Mouse (Mus musculus) T-cell, adult 2 months (primary cell): ENCODE data around the gene Rps6kb2.
A peak's percentile ranks its signal among the peaks of the same experiment; 100 is the strongest.

ENCODE experiments used
- DNase-seq: peaks from one replicate; pipeline ENCODE4 v3.0.0; 2022; ENCODE audit warnings: low spot score

Gene Rps6kb2

DNA sequence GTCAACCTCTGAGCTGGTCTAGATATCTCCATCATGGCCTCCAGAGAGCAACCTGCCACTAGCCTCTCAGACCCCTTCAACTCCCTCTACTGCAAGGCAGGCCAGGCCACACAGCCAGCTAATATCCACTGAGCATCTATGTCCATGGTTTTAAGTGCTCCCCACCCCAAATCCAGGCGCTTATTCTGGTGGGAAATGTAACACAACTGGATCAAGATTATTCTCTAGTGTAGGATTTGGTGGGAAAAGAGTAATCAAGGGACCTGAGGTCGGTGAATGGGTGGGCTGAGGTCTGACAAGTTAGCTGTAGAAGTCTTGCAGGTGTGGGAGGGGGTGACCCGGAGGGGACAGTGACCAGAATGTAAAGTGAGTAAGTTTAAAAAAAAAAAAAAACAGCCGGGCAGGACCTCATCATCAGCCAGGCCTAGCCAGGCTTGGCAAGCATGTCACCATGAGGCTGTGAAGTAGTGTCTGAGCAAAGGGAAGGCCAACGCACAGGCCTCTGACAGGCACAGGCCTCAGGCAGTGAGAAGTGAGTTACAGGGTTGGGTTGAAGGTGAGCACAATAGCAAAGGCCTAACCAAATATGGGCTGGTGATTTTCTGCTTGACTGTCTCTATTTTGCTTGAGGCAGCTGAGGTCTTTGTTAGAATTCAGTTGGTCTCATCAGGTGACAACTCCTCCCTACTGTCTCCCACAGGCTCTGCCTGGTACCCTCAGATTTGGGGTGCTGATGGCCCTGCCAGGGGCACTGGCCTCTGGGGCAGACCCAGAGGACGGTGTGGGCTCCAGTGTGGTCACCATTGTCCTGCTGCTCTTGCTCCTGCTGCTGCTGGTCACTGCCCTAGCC, 7.7 kb downstream of the Rps6kb2 start:
- peak; percentile 24 for DNase-seq

DNA sequence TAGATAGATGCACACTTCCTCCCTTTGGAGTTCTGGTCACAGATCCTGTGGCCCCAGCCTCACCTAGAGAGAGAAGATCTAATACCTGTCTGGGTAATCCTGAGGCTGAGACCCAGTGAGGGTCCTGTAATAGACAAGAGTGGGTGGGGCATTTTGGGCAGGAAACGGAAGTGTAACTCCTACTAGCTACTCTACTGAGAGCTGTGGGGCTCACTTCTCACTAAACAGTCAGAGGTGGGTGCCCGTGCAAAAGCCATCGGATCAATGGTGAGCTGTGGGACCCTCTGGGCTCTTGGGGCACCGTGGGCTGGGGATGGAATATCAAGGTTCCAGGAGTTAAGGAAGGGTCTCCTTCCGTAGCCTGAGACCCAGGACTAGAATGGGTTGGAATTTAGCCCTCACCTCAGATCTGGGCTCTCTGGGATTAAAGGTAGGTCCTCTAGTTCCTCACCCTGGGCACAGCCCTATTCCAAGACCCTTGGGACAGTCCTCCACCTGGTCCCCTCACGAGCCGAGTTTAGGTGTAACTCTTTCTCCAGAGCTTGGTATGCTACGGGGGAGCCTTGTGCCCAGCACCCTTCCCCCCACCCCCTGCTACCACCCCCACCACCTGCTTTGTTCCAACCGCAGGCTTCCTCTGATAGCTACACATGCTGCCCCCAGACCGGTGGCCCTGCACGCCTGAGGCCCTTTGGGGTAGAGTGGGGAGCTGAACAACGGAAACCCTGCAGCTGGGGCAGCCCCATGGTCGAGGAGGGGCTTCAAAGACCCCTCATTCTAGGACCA, 8.5 kb downstream of the Rps6kb2 start:
- peak; percentile 58 for DNase-seq

DNA sequence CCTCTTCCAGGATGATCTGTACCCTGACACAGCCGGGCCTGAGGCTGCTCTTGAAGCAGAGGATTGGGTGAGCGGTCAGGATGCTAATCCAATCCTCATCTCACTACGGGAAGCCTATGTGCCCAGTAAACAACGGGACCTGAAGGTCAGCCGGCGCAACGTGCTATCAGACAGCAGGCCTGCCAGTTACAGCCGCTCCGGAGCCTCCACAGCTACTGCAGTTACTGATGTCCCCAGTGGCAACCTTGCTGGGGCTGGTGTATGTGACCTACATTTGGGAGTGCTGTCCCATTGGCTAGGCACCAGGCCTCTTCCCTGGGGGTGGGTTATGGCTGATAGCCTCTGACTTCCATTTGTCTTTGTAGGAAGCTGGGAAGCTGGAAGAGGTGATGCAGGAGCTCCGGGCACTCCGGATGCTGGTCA, 9.9 kb downstream of the Rps6kb2 start, which contains the start of gene Ptprcap:
Ptprcap (plus strand) TSS at position 373 of the 423 bp plus-strand sequence.
- DNase-seq = no peak

DNA sequence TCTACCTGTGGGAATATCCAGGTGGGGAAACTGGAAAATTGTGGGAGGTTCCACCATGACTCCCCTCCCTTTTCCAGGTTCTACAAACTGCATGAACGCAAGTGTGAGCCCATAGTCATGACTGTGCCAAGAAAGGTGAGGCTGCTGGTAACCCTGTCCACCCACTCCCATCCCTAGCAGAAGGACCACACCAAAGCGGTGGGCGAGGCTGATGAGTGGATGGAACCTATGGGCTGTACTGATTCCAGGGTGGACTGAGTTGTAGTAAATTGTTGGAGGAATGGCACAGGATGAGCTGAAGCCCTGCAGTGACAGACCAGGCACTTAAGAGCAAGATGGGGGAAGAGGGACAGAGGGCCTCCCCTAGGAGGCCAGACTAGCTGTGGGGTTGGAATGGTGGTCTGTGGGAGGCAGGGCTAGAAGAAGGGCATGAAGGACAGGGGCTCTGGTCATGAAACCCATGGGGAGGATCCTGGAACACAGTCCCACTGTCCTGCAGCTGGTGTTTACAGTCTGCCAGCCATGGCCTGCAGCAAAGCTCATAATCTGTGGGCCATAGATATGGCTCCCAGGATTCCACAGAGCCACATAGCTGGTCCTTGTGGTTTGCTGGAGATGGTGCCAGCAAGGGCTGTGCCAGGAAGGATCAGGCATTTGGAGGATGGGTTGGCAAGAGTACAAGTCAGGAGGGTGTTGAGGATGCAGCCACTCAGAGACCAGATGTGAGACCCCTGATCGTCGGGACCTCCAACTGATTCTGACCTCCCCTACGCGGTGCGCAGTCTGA, 10.5 kb downstream of the Rps6kb2 start:
- DNase-seq = no peak

DNA sequence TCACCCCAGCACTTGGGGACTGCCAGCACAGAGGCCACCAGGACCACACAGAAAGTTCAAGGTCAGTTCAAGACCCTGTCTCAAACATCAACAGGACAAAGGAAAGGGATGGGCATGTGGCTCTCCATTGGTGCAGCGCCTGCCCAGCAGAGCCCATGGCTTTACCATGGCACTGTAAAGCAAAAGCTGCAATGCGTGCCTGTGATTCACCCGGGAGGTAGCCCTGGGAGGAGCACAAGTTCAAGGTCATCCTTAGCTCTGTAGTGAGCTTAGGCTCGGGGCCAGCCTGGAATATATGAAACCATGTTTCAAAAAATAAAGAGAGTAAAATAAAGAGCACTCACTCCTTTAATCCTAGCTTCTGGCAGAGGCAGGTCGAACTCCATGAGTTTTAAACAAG, 11.3 kb downstream of the Rps6kb2 start:
- DNase-seq = no peak

DNA sequence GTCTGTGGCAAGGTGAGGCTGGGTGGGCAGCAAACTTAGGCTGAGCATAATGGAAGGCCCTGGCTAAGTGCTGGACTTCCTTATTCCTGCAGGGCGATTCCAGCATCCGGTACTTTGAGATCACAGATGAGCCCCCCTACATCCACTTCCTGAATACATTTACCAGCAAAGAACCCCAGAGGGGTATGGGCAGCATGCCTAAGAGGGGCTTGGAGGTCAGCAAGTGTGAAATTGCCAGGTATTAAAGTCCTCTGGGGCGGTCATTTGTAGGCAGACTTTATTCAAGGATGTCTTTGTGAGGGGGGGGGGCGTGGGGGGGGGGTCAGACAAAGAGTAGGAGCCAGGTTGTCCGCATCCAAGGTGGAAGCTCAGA, 11.7 kb downstream of the Rps6kb2 start:
- DNase-seq = no peak

DNA sequence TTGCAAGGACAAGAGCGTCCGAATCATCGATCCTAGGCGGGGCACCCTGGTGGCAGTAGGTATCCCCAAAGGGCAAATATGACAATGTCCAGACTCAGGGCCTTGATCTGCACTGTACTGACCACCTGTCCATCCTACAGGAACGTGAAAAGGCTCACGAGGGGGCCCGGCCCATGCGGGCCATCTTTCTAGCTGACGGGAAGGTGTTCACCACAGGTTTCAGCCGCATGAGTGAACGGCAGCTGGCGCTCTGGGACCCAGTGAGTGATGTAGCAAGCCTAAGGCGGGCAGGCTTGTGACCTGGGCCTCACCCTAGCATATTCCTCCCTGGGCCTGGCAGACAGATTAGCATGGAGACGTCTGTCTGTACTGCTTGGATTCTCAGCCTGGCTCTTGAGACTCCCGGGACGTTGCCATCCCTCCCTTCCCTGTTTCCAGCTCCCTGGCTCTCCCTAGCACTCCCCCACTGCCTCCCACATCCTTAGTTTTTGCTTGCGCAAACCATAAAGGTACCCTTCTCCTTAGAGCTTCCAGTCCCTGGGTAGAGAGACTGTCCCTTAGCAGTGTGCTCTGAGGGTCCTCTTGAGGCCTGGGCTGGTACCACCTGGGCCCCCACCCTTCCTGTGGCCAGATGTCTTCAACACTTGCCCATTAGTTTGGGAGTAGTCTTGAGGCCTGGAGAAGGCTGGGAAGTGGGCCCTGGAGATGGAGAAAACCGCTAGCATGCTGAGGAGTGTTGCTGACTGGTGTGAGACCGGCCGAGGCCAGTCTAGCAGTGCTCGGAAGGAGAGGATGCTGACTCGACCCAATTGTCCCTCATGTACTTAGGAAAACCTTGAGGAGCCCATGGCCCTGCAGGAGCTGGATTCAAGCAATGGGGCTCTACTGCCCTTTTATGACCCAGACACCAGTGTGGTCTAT, 12.3 kb downstream of the Rps6kb2 start:
- no peak for DNase-seq

DNA sequence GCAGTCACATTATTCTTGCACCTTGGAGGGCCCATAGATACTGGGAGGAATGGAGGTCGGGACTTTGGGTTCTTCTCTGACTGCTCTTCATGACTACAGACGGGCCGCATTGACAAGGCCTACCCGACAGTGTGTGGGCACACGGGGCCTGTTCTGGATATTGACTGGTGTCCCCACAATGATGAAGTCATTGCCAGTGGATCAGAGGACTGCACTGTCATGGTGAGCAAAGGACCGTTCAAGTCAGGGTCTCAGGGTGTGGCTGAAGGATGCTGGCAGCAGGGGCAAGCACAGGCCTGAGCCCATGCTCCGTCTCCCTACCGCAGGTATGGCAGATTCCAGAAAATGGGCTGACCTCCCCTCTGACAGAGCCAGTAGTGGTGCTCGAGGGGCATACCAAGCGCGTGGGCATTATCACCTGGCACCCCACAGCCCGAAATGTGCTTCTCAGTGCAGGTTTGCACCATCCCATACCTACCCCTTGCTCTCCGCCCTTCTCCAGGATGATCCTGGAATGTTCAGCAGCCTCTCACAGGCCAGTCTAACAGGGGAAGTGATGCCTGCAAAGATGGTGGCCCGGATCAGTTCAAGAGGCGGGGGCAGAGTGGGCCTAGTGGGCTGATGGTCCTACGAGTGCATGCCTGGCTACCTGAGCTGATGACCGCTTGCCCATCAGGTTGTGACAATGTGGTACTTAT, 13.2 kb downstream of the Rps6kb2 start:
- DNase-seq = no peak

DNA sequence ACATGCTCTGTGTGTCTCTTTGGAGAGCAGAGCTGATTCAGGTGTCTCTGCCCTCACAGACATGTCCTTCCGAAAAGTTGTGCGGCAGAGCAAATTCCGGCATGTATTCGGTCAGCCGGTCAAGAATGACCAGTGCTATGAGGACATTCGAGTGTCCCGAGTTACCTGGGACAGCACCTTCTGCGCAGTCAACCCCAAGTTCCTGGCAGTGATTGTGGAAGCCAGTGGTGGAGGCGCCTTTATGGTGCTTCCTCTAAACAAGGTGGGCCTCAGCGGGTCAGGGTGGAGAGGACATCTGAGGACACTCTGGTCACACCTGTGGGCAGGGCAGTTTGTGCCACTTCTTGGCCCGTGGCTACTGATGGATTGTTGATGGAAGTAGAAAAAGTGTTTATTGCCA, 13.9 kb downstream of the Rps6kb2 start:
- no peak for DNase-seq

DNA sequence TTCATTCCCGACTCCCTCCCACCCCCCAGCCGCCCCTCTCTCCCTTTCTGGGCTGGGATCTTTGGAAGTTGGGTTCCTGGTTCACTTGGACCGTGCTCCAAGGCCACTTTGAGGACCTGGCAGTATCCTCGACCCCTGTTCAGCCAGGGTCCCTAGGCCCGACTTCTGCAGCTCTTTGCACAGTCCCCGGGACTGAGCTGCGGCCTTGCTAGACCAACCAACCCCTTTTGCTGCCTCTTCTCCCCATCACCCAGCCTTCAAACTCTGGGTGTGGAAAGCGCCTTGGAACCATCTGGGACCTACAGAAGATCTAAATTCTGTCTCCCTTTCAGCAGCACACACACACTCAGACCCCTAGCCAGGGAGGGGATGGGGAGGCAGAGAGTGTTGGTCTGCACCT, 14.3 kb downstream of the Rps6kb2 start:
- DNase-seq = no peak

DNA sequence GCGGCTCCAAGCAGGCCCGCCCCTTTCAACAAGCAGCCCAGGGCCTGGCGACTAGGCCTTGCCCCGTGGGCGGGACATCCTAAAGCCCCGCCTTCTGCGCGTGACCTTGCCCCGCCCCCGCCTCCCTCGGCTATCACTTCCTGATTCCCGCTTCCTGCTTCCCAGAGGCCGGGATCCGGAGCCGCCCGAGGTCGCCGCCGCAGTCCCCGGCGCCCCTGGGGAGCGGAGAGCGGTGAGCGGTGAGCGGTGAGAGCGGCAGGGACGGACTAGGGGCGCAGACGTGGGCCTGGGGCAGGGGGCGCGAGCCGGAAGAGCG, 14.7 kb downstream of the Rps6kb2 start, which contains the start of gene Coro1b:
Coro1b (plus strand) TSS at position 129 of the 316 bp plus-strand sequence.
- DNase-seq = peak; percentile 90

DNA sequence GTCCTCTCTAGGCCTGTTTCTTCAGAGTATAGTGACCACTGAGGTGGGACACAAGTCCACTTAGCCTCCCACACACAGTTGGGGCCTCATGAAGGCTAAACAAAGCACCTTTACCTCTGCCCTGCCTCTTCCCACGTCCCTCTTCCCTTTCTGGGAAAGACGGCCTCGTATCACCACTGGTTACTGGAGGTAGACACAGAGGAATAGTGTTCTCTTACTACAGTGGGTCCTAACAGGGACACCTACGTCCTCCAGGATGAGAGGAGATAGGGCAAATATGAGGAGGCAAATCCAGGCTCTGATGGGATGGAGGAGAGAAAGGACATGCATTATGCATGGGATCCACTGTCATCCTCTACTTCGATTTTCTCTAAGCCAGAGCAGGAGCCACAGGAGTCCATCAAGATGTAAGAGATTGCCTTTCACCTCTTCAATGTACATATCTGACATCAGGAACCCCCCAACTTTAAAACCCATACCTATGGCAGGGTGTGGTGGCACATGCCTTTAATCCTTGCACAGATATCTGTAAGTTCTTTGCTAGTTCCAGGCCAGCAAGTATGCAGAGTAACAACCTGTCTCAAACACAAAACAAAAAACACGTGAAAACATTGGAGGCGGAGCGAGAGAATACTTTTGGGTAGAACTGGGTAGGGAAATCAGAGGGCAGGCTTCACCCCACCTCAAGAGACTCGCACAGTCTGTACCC, 15.2 kb downstream of the Rps6kb2 start:
- no peak for DNase-seq

DNA sequence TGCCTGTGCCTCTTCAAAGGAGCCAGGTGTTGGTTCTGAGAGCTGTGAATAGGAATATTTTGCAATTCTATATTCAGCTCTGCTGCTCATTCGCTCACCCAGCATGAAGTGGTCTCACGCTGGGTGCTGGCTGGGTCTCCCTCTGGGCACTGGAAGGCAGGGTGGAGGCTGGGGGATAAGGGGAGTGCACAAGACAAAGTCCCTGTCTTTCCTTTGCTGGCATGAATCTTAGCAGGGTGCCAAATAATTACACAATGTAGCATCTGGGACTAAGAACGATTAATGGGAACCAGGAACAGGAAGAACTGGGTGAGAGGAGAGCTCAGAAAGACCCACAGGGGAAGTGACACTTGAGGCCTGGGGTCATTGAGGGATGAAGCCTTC, 16.1 kb downstream of the Rps6kb2 start:
- DNase-seq = no peak

DNA sequence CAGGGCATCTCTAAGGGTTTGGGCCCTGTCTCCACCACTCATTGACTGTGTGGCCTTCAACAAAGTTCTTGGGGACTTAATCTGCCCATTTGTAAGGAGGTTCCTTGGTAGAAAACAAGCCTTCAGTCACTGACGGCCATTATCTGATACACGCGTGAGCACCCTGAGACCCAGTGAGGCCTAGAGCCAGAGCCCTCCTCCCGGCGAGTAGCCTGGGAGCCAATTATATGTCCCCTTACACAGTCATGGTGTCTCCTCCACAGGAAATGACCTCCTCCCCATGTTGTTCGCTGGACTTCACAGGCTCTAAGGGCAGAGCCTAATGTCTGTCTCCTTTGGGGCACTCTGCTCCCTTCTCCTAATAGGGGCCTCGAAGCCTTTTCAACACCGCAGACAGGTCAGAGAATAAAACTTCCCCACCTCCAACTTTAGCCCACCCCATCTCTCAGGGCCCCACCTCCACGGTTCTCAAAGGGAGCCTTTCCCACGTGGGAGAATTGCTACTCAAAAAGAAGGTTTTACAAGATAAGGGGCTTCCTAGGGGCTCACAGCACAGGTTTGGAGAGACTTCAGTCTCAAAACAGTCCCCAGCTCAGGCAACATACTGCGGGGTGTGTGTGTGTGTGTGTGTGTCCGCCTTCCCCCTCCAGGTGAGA, 16.7 kb downstream of the Rps6kb2 start:
- DNase-seq = no peak

DNA sequence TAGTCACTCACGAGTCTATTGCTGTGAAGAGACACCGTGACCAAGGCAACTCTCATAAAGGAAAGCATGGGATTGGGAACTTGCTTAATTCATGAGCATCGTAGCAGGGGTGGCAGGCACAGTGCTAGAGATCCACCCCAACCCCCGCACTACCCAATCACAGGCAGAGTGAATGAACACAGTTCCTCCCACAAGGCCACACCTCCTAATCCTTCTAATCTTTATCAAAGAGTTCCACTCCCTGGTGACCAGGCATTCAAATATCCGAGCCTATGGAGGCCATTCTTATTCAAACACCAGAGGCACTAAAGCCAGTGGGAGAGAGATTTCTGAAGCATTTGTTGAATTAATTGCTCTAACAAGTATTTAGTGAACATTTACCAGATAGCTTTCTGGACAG, 17.2 kb downstream of the Rps6kb2 start:
- DNase-seq = no peak

DNA sequence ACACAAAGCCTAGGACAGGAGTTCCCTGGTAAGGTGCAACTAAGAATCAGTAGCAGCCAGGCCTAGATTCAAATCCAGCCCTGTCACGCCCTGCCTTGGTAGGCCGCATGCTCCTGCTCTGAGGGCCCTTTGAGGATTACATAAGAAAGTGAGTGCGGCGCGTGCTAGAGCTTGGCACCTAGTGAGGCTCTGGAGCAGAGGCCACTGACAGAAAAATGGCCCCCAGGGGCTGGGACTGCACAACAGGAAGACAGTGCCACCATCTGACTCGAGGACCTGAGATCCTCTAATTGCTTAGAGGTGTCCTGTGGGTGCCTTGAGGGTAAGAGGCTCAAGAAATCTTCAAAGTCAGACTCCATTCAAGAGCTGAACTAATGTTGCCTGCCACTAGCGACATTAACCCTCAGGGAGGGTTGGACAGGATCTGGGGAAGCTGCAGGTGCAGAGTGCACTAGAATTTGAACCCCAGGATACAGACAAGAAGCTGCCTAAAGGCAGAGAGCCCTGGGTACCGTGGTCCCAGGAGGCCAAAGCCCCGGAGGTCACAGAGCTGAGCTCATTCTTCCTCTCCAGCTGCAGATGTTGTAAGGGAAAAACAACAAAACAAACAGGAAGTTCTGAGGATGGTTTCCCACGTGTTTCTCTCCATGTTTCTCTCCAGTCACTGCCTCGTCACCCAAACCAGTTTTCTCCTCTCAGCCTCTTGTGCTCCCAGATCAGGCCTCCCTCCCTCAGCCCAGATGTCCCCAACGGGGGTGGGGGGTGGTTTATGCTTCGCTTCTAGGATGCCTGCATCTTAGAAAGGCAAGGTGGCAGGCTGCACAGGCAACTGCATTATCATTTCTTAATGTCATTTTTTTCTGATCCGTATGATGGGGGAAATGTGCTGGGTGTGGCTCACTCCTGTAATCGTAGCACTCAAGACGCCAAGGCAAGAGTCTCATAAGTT, 18.3 kb downstream of the Rps6kb2 start:
- peak; percentile 19 for DNase-seq

DNA sequence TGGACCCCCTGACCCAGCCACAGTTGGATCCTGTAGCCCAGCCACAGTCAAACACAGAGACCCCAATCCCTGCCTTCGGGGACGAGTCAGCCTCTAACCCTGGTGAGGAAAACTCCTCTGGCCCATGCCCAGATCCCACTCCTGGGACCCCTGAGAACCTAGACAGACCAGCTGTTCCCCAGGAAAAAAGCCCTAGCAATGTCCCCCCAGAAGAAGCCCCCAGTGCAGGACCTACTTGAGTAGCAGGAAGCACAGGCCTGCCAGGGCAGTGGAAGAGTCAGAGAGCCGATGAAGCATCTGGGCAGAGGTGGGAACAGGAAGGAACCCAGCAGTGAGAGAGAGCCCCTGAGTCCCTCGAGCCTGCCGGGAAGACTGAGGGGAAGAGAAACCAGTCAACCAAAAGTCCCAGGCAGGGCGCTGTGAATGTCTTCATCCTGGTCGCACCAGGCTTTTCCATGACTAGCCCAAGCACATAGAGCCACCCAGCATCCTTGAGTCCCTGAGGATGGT, 19.3 kb downstream of the Rps6kb2 start, which contains the start of gene Cabp4:
Cabp4 (minus strand) TSS at position 275 of the 510 bp plus-strand sequence.
- DNase-seq = no peak
